Mouse (Mus musculus): ENCODE results near the gene Ube2j2.

The Ube2j2 gene

GRCm38 (mm10) chr4:155964396-155964795 lies 20.8 kb downstream of the Ube2j2 start:
- no peak for DNase-seq

DNA sequence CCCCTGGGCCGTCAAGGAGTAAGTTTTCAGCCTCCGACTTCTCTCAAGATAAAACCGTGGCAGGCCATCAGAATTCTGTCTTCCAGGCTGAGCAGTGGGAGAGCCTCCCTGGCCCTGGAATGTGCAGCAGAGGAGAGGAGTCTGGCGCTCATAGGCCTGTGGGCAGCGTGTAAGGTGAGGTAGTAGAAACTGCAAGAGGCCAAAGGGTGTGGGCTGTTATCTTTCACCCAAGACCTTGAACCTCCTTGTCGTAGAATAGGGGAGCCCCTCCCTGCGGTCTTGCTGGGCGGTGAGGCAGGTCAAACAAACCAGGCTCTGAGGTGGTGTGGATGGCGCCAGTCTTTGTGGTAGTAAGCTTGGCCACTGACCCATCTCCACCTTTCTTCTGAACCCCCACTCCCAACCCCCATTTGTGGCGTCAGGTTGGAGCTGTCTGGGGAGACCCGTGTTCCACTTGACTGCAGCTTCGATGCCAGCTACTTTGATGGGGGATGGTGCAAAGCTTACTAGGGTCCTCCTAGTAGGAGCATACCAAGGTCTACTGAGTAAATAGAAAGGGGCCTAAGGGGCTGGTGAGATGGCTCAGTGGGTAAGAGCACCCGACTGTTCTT lies 25.5 kb downstream of the Ube2j2 start:
- DNase-seq: no peak

DNA sequence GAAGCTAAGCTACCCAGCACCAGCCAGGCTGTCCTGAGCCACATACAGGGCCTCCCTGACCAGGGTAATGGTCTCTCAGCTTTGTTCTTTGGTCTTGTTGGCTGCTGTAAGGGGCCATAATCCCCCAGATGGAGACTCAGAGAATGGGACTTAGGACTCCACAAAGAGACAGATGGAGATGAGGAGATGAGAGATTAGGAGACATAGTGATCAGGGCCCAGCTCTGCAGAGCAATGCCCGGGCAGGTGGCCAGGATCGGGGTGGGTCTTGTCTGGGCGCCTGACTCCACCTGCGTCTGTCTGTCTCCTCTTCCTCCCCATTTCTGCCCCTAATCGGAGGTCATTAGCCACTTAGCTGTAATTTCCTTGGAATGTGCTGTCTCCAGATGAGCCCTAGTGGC lies 26.7 kb downstream of the Ube2j2 start:
- no peak for DNase-seq

DNA sequence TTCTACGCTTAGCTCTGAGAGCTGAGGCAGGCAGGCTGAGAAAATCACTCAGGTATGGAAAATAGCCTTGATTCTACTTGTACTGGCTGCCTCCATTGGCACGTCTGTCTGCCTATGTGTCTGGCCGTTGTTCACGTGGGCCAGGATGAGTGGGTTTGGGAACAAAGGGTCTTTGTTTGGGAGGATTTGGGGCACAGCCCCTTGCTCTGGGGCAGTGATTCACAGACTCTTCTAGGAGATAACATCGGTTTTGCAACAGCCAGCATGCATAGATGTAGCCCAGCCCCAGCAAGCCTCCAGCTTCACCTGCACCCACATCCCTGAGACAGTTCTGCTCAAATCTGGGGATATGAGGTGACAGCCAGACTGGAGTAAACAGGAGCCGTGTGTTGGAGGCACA lies 29.0 kb downstream of the Ube2j2 start:
- DNase-seq: no peak

GRCm38 (mm10) chr4:155973239-155973638 lies 29.6 kb downstream of the Ube2j2 start:
- DNase-seq: no peak

DNA sequence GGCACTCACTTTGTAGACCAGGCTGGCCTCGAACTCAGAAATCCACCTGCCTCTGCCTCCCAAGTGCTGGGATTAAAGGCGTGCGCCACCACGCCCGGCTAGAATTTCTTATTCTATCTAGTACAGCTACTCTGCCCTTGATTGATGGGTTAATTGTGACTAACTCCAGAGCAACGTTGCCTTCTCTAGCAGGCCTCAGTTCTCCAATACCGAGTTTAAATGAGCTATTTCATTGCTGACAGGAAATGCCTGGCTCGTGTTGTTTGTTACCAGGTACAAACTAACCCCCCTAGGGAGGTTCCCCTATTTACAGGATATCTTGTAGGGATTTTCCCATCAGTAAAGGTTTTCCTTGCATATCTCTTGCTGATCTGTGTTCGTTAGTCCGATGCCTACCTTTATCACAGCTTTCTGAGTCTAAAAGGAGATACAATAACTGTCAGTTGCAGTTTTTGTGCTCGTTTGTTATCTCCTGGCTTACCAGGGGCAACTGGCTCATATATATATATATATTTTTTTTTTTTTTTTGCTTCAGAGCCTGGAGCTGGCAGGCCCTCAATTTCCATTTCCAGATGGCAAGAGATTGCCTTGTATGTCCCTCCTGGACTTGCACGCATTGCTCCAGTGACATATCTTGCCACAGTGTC lies 37.9 kb downstream of the Ube2j2 start:
- no peak for DNase-seq

DNA sequence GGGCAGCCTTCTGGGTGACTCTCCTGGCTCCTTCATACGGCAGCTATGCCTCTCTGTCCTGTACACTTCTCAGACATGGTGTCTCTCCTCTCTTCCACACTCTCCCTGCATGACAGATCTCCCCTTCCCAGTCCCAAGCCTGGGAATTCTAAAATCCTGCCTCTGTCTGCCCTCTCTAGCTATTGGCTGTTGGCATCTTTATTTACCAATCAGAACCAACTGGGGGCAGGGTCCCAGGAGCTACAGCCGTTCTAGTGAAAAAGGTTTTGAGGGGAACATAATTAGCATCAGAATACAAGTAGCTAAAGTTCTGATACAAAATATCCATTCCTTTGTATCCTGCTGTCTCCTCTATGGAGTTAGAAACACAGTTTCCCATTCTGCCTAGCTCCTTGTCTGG lies 40.2 kb downstream of the Ube2j2 start:
- DNase-seq: no peak

GRCm38 (mm10) chr4:155991211-155991907 lies 47.7 kb downstream of the Ube2j2 start:
- peak; percentile 61 for DNase-seq

DNA sequence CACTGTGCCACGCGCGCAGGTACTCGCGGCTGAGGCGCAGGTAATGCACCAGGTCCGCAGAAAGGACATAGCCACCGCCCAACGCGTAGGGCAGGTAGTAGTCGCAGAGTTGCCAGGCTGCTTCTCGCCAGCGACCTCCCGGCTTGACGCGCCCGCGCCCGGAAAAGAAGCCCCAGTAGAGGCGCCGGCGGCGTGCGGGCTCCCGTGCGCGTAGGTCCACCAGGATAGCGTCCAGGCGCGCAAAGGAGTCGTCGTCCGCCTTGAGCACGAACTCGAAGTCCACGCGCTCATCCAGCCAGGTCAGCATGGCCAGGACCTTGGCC lies 48.2 kb downstream of the Ube2j2 start:
- no peak for DNase-seq

GRCm38 (mm10) chr4:155992241-155992905 lies 48.7 kb downstream of the Ube2j2 start, which contains the start of the genes B3galt6 and Sdf4:
B3galt6 (minus strand) TSS chr4:155992649.
Sdf4 (plus strand) TSS chr4:155992872.
- DNase-seq: peak; percentile 87

GRCm38 (mm10) chr4:155992906-155993547 lies 49.4 kb downstream of the Ube2j2 start:
- DNase-seq: peak; percentile 96

DNA sequence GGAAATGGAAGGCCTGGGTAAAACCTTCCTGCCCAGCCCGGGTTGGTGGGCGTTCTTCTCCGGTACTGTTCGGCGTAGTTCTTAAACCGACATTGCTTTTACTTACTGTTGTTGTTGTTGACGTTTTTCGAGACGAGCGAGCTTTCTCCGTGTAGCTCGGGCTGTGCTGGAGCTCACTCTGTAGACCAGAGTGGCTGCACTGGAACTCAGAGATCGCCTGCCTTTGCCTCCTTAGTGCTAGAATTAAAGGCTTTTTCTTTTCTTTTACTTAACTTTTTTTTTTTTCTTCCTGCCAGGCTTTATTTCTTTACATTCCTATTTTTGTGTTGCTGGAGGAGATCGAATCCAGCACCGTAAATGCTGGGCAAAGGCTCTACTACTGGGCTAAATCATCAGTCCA lies 50.0 kb downstream of the Ube2j2 start:
- DNase-seq: no peak

- no peak for DNase-seq
These were observed 60.5 kb downstream of the Ube2j2 start for GRCm38 (mm10) chr4:156004109-156004508.

- DNase-seq: no peak
These were observed 64.7 kb downstream of the Ube2j2 start for GRCm38 (mm10) chr4:156008369-156008768.
